Mouse (Mus musculus) midbrain, embryonic 12.5 days (tissue): ENCODE measurements around the gene Tcf7l2. TPM values are rescaled to one million over a fixed set of nuclear protein-coding genes. Genes with fewer than 3 reads are reported as not detected.

Source experiments
- ATAC-seq: fragments of 200-750 bp; cut with Nextera tagmentation; 2 replicates; pipeline ENCODE4 v1.8.0; 2017; ENCODE audit warnings: low read depth, moderate TSS enrichment, moderate library complexity; ENCODE audit not compliant: low FRiP score
- H3K27ac ChIP-seq: fragments of 300-500 bp; sonication (generic); replicated peaks from 2 replicates; pipeline ENCODE4 v1.5.1; 2016; ENCODE audit warnings: mild to moderate bottlenecking
- H3K27me3 ChIP-seq: fragments of 300-500 bp; sonication (generic); 2 replicates; pipeline ENCODE4 v1.6.1; 2016; ENCODE audit warnings: mild to moderate bottlenecking
- H3K36me3 ChIP-seq: fragments of 300-500 bp; sonication (generic); 2 replicates; pipeline ENCODE4 v1.6.1; 2016
- H3K4me1 ChIP-seq: fragments of 300-500 bp; sonication (generic); 2 replicates; pipeline ENCODE4 v1.6.1; 2016
- H3K4me2 ChIP-seq: fragments of 300-500 bp; sonication (generic); replicated peaks from 2 replicates; pipeline ENCODE4 v1.6.1; 2016; ENCODE audit warnings: mild to moderate bottlenecking, moderate library complexity
- H3K4me3 ChIP-seq: fragments of 300-500 bp; sonication (generic); 2 replicates; pipeline ENCODE4 v1.5.1; 2016; ENCODE audit warnings: mild to moderate bottlenecking
- H3K9ac ChIP-seq: fragments of 300-500 bp; sonication (generic); replicated peaks from 2 replicates; pipeline ENCODE4 v1.6.1; 2016; ENCODE audit warnings: mild to moderate bottlenecking, moderate library complexity
- H3K9me3 ChIP-seq: fragments of 300-500 bp; sonication (generic); 2 replicates; pipeline ENCODE4 v1.6.1; 2016; ENCODE audit warnings: mild to moderate bottlenecking
- WGBS: fragments of 180-500 bp; shearing (Covaris S2); methylation state at CpG from one replicate; pipeline ENCODE4 v1.1.7; 2016; 5-methylcytosine and 5-hydroxymethylcytosine counted together
- polyA plus RNA-seq: library from polyadenylated mRNA; unstranded; fragments of >200 nt; fragmentation: Nextera tagmentation; extraction: Ambion mirVana; gene quantifications from 2 replicates; pipeline ENCODE4 v1.2.1, GENCODE M21; 2016

Tcf7l2 gene
- polyA plus RNA-seq, 1 experiment from 2014 or later = 343 TPM

- H3K4me1 ChIP-seq = peaks cover 17% of the 10 kb centered on the region
- no peaks in the 10 kb centered on the region for H3K27me3 ChIP-seq
- ATAC-seq = no peak
- H3K4me2 ChIP-seq = no peak overlapping the region
- no peak overlapping the region for H3K4me3 ChIP-seq
- 0 out of 2 replicates have a peak overlapping the region, but pooled peaks have one; percentile 21 for H3K27ac ChIP-seq
- H3K36me3 ChIP-seq = no peaks in the 10 kb centered on the region
- whole genome bisulfite sequencing = 51% methylated on average over 11 of the region's 11 CpGs
- H3K9ac ChIP-seq = no peak overlapping the region
- H3K9me3 ChIP-seq = no peaks in the 10 kb centered on the region
These were observed 199.1 kb downstream of the Tcf7l2 start for GRCm38 (mm10) chr19:55940538-55941252.

- H3K4me3 ChIP-seq = no peak overlapping the region
- 72% methylated on average over 16 of the region's 16 CpGs for WGBS
- no peak overlapping the region for H3K9ac ChIP-seq
- H3K27ac ChIP-seq = no peak overlapping the region
- no peaks in the 10 kb centered on the region for H3K9me3 ChIP-seq
- H3K27me3 ChIP-seq = no peaks in the 10 kb centered on the region
- ATAC-seq = no peak
- H3K4me1 ChIP-seq = peaks cover 17% of the 10 kb centered on the region
- H3K36me3 ChIP-seq = no peaks in the 10 kb centered on the region
- no peak overlapping the region for H3K4me2 ChIP-seq
These were observed 199.9 kb downstream of the Tcf7l2 start for GRCm38 (mm10) chr19:55941253-55942125.

DNA sequence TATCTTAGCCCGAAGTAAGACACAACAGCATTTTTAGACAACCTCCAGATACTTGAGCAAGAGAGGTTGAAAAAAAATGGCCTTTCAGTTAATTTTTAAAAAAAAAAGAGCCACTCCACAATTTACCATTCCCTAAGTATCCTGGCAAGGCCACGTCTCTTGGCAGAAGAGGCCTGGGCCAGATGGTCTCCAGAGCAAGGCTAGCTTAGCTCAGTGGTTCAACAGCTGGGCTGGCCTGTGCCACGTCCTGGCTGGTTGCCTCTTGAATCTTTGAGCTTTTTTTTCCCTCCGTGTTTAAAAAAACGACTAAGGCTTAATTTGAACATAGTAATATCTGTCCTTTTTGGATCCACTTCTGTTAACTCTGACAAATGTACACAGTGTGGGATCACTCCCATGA lies 209.8 kb downstream of the Tcf7l2 start:
- Histone ChIP-seq H3K27ac (no peak overlapping the region), H3K4me1 (peaks cover 16% of the 10 kb centered on the region), H3K36me3 (no peaks in the 10 kb centered on the region), H3K4me2 (no peak overlapping the region), H3K9ac (no peak overlapping the region), H3K4me3 (no peak overlapping the region), H3K9me3 (no peaks in the 10 kb centered on the region), H3K27me3 (no peaks in the 10 kb centered on the region; the same call in 1 of the 2 replicates)
- WGBS = 90% methylated on average over 5 of the region's 5 CpGs
- no peak for ATAC-seq

- Histone ChIP-seq H3K4me3 (no peak overlapping the region), H3K9me3 (no peaks in the 10 kb centered on the region), H3K9ac (no peak overlapping the region), H3K27ac (peak overlapping the region; percentile 27; the same call in 1 of the 2 replicates), H3K4me1 (peaks cover 16% of the 10 kb centered on the region), H3K27me3 (no peaks in the 10 kb centered on the region; the same call in 1 of the 2 replicates), H3K36me3 (no peaks in the 10 kb centered on the region), H3K4me2 (no peak overlapping the region)
- no peak for ATAC-seq
- WGBS = 71% methylated on average over 3 of the region's 3 CpGs
These were observed 211.6 kb downstream of the Tcf7l2 start for GRCm38 (mm10) chr19:55953207-55953606.

DNA sequence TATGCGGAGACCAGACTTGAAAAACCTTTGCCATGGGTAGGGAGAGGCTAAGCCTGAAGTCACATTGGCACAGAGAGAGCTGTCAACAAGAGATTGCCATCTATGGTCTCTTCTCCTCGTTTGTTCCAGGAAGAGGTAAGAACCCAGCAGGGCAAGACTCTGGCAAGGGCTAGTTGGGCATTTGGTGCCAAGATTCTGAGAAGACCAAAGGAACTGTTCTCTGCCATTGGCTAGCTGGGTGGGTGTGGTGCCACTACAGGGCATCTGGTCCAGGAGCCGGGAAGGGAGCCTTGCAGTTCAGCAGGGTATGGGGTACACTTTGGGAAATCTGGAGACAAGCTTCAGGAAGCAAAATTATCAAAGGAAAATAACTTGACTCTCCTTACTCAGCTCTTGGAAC lies 213.5 kb downstream of the Tcf7l2 start:
- peaks cover 10% of the 10 kb centered on the region for H3K4me1 ChIP-seq
- 86% methylated on average over 3 of the region's 3 CpGs for WGBS
- H3K36me3 ChIP-seq = no peaks in the 10 kb centered on the region
- no peak overlapping the region for H3K27ac ChIP-seq
- ATAC-seq = no peak
- no peaks in the 10 kb centered on the region; the same call in 1 of the 2 replicates for H3K27me3 ChIP-seq
- no peak overlapping the region for H3K9ac ChIP-seq
- H3K9me3 ChIP-seq = peaks cover 7% of the 10 kb centered on the region; the same call in 1 of the 2 replicates
- H3K4me3 ChIP-seq = no peak overlapping the region
- no peak overlapping the region for H3K4me2 ChIP-seq

DNA sequence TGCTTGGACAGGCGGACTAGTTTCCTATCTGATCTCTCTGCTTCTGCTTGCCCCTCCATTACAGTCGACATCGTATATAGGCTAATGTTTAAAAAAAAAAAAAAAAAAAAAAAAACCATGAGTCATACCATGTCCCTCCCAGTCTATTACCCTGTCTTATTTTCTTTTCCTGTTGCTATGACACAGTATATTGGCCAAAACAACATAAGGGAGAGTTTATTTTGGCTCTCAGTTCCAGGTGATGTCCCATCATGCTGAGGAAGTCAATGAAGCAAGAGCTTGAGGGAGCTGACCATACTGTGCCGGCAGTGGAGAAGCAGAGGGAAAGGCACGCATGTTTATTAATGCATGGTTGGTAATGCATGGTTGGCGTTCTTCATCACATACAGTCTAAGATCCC lies 215.1 kb downstream of the Tcf7l2 start:
- WGBS = 95% methylated on average over 6 of the region's 6 CpGs
- Histone ChIP-seq H3K9me3 (peaks cover 9% of the 10 kb centered on the region; the same call in 1 of the 2 replicates), H3K4me1 (peaks cover 10% of the 10 kb centered on the region), H3K4me3 (no peak overlapping the region), H3K4me2 (no peak overlapping the region), H3K9ac (no peak overlapping the region), H3K36me3 (no peaks in the 10 kb centered on the region), H3K27me3 (no peaks in the 10 kb centered on the region), H3K27ac (no peak overlapping the region)
- ATAC-seq = no peak

- H3K9ac ChIP-seq = no peak overlapping the region
- no peak overlapping the region for H3K4me3 ChIP-seq
- no peaks in the 10 kb centered on the region for H3K4me1 ChIP-seq
- ATAC-seq = no peak
- no peak overlapping the region for H3K4me2 ChIP-seq
- H3K27me3 ChIP-seq = peaks cover 6% of the 10 kb centered on the region; the same call in 1 of the 2 replicates
- no peaks in the 10 kb centered on the region for H3K36me3 ChIP-seq
- WGBS = 97% methylated on average over 3 of the region's 3 CpGs
- H3K9me3 ChIP-seq = peaks cover 11% of the 10 kb centered on the region; the same call in 1 of the 2 replicates
- no peak overlapping the region for H3K27ac ChIP-seq
These were observed 222.8 kb downstream of the Tcf7l2 start for GRCm38 (mm10) chr19:55964421-55964820.

- no peak overlapping the region for H3K4me3 ChIP-seq
- H3K9me3 ChIP-seq = peaks cover 5% of the 10 kb centered on the region; the same call in 1 of the 2 replicates
- 38% methylated on average over 7 of the region's 7 CpGs for WGBS
- H3K27me3 ChIP-seq = peaks cover 7% of the 10 kb centered on the region; the same call in 1 of the 2 replicates
- H3K9ac ChIP-seq = no peak overlapping the region
- no peaks in the 10 kb centered on the region for H3K36me3 ChIP-seq
- no peak overlapping the region for H3K4me2 ChIP-seq
- peaks cover 16% of the 10 kb centered on the region for H3K4me1 ChIP-seq
- no peak for ATAC-seq
- H3K27ac ChIP-seq = no peak overlapping the region
These were observed 224.4 kb downstream of the Tcf7l2 start for GRCm38 (mm10) chr19:55966066-55966465.

DNA sequence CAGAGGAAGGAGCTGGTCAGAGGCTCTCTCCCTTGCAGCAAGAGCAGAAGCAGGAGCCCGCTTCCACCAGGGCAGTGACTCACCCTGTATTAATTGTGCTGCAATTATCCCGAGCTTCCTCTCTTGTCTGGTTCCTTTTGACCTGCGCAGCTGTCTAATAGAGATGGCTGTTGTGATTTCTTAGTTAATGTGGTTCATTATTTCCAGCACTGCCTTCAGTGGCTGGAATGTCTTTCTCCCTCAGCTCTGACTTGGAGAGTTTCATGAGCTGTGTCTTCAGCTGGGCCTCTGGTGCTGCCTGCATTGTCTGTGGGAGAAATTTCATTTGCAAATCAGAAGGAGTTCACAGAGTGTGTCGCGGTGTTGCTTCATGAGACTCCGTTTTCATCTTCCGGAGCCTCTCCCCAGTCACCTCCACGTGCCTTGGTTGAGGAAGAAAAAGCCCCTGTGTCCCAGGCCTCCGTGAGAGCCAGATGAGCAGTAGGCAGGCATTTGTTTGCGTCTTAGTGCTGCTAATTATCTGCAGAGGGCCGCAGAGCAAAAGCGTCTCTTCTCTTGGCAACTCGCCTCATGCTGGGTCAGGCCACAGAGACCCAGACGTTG lies 228.4 kb downstream of the Tcf7l2 start:
- Histone ChIP-seq H3K9ac (no peak overlapping the region), H3K4me2 (no peak overlapping the region), H3K36me3 (no peaks in the 10 kb centered on the region), H3K9me3 (no peaks in the 10 kb centered on the region), H3K27me3 (peaks cover 10% of the 10 kb centered on the region; the same call in 1 of the 2 replicates), H3K4me3 (no peak overlapping the region), H3K27ac (peak overlapping the region; percentile 20; the same call in 1 of the 2 replicates), H3K4me1 (peaks cover 16% of the 10 kb centered on the region)
- peak; percentile 16; the same call in 1 of the 2 replicates for ATAC-seq
- WGBS = 15% methylated on average over 14 of the region's 14 CpGs

- 92% methylated on average over 9 of the region's 9 CpGs for WGBS
- Histone ChIP-seq H3K4me1 (0 out of 2 replicates have a peak, but pooled peaks cover under 1% of the 10 kb centered on the region), H3K9me3 (no peaks in the 10 kb centered on the region), H3K36me3 (no peaks in the 10 kb centered on the region), H3K27me3 (0 out of 2 replicates have a peak, but pooled peaks cover 3% of the 10 kb centered on the region), H3K4me3 (no peak overlapping the region), H3K9ac (no peak overlapping the region), H3K4me2 (no peak overlapping the region), H3K27ac (no peak overlapping the region)
- no peak for ATAC-seq
These were observed 234.5 kb downstream of the Tcf7l2 start for GRCm38 (mm10) chr19:55976073-55976472.
